Mouse (Mus musculus): ENCODE measurements around the gene Hal.

DNA sequence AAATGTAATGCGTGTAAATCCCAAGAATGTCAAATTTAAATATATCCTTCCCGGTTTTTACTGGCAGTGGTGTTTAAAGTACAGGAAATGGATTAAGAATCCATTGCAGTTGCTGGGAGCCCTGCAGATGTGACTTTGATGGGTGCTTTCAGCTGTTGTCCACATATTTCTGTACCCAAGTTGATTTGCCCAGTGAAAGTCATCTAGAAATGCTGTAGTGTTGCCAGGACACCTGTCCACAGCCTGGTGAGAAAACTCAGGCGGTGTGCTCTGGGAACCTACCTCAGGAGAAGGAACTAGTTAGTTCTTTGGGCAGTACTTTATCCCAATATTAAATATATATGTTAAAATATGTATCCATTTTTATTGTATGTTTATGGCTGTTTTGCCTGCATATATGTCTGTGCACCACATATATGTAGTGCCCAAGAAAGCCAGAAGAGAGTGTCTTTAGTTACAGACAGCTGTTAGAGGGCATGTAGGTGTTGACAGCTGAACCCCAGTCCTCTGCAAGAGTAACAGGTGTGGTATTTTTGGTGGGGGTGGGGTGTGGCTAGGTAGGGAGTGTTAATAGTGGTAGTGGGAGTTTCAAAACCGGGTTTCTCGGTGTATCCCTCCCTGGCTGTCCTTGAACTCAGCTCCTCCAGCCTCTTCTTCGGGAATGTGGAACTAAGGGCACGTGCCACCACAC, 25.7 kb upstream of the Hal start:
- no peak for TF ChIP-seq CTCF (IDR thresholded peaks at IDR 0.05; ENCODE audit: low read depth, low read length)
- no peak for TF ChIP-seq POLR2A (IDR thresholded peaks at IDR 0.05; ENCODE audit: borderline replicate concordance, low read depth, low read length)
